Mouse (Mus musculus) stomach, postnatal 0 days (tissue): Measurements from ENCODE around the gene Slc5a10.

Experiments
- CTCF ChIP-seq: IDR thresholded peaks from 2 replicates; pipeline ENCODE4 v1.5.1; 2016; ENCODE audit warnings: antibody characterized with exemption, low read depth, mild to moderate bottlenecking, moderate library complexity
- EP300 ChIP-seq: optimal IDR thresholded peaks from 2 replicates; pipeline ENCODE3; 2016; ENCODE audit warnings: antibody characterized with exemption

GRCm38 (mm10) chr11:61653568-61653967 is 67.1 kb downstream of the Slc5a10 start:
- no peak for TF ChIP-seq CTCF
- TF ChIP-seq EP300 = no peak
